Mouse (Mus musculus) heart, postnatal 36 days (tissue): Measurements from ENCODE around the gene Olfr198. TPM values are rescaled to one million over a fixed set of nuclear protein-coding genes. Genes with fewer than 3 reads are reported as not detected.
"Not testable (repeated sequence)": the region's sequence is repeated elsewhere in the genome, so short reads cannot be mapped to it uniquely, and the experiment has no call there.

ENCODE experiments used
- DNase-seq, 2 experiments: peaks; one replicate each; pipeline ENCODE4 v3.0.0; 2021 to 2022
- intact Hi-C: fragments of 180-260 bp; cut with DNase I; formaldehyde crosslinking; loops from one replicate; pipeline ENCODE4 v1.15.1; 2025
- total RNA-seq, 2 experiments: library from RNA; stranded (reverse); gene quantifications; 2 replicates each; pipeline ENCODE4 v1.2.3; 2021

Gene Olfr198
- not detected for total RNA-seq

GRCm38 (mm10) chr16:59203433-59203832 is at the start of gene Olfr198:
TSS of gene Olfr198 (minus strand) at chr16:59203533.
- not testable (repeated sequence) for DNase-seq

GRCm38 (mm10) chr16:59249684-59250083 is 46.4 kb upstream of the Olfr198 start:
- DNase-seq = no peak
- intact Hi-C loops = loop anchor here (2.0 kb wide), 1 partner anchor 49 kb away; no protein-coding TSS in a partner anchor

More at GRCm38 (mm10) chr16:59203433-59203832, at the start of gene Olfr198:
- intact Hi-C loops = not testable (repeated sequence)

- intact Hi-C loops, DNase-seq: not testable (repeated sequence)
Measured at GRCm38 (mm10) chr16:59219667-59220066, 16.3 kb upstream of the Olfr198 start, which contains the start of gene Olfr199. TSS of gene Olfr199 (minus strand) at chr16:59219767.

GRCm38 (mm10) chr16:59217861-59218260 is 14.5 kb upstream of the Olfr198 start:
- intact Hi-C loops, DNase-seq: not testable (repeated sequence)

GRCm38 (mm10) chr16:59170354-59170753 is 33.0 kb downstream of the Olfr198 start, which contains the start of gene Olfr196:
TSS of gene Olfr196 (minus strand) at chr16:59170454.
- DNase-seq = no peak
- intact Hi-C loops = no loop called here

GRCm38 (mm10) chr16:59151996-59152395 is 51.3 kb downstream of the Olfr198 start:
- intact Hi-C loops = no loop called here
- DNase-seq = no peak

Other genes with a start within 250 kb of the Olfr198 start
- not detected for gene Olfr183, start 208.2 kb downstream of the Olfr198 start, total RNA-seq
- gene Olfr186, start 173.2 kb downstream of the Olfr198 start, total RNA-seq = not detected
- not detected for gene Olfr187, start 163.8 kb downstream of the Olfr198 start, total RNA-seq
- not detected for gene Olfr190, start 125.5 kb downstream of the Olfr198 start, total RNA-seq
- not detected for gene Olfr191, start 113.7 kb downstream of the Olfr198 start, total RNA-seq
- gene Olfr193, start 91.7 kb downstream of the Olfr198 start, total RNA-seq = not detected
- not detected for gene Olfr194, start 82.5 kb downstream of the Olfr198 start, total RNA-seq
- gene Olfr195, start 56.5 kb downstream of the Olfr198 start, total RNA-seq = not detected
- not detected for gene Olfr196, start 33.1 kb downstream of the Olfr198 start, total RNA-seq
- gene Olfr199, start 16.2 kb upstream of the Olfr198 start, total RNA-seq = not detected
- gene Olfr201, start 69.1 kb upstream of the Olfr198 start, total RNA-seq = not detected
- gene Olfr202, start 83.3 kb upstream of the Olfr198 start, total RNA-seq = not detected
- not detected for gene Olfr203, start 95.3 kb upstream of the Olfr198 start, total RNA-seq
- not detected for gene Olfr204, start 114.7 kb upstream of the Olfr198 start, total RNA-seq
- not detected for gene Olfr205, start 127.6 kb upstream of the Olfr198 start, total RNA-seq
- not detected for gene Olfr206, start 145.7 kb upstream of the Olfr198 start, total RNA-seq
- gene Olfr209, start 160.5 kb upstream of the Olfr198 start, total RNA-seq = not detected
- not detected for gene Gabrr3, start 203.8 kb upstream of the Olfr198 start, total RNA-seq